Mouse (Mus musculus) adrenal gland (tissue): Measurements from ENCODE around the gene Ankrd65.

Experiments used
- intact Hi-C: fragments of 180-260 bp; cut with DNase I; formaldehyde crosslinking; loops from one replicate; pipeline ENCODE4 v1.15.1; 2025

Gene Ankrd65

GRCm38 (mm10) chr4:155811929-155812664, 21.9 kb downstream of the Ankrd65 start, which contains the start of gene Ccnl2:
Gene Ccnl2, plus strand, starts transcription at chr4:155812489.
- intact Hi-C loops, result no loop called here

- intact Hi-C loops, result no loop called here
These were observed 22.5 kb downstream of the Ankrd65 start for GRCm38 (mm10) chr4:155812665-155813181.

- intact Hi-C loops, result no loop called here
These were observed 27.3 kb downstream of the Ankrd65 start for GRCm38 (mm10) chr4:155817533-155817932.

- intact Hi-C loops, result no loop called here
These were observed 30.8 kb downstream of the Ankrd65 start for GRCm38 (mm10) chr4:155821025-155821424.

GRCm38 (mm10) chr4:155823443-155823842, 33.2 kb downstream of the Ankrd65 start:
- intact Hi-C loops, result no loop called here

- intact Hi-C loops, result no loop called here
These were observed 39.6 kb downstream of the Ankrd65 start for GRCm38 (mm10) chr4:155829866-155830265.

GRCm38 (mm10) chr4:155830596-155830995, 40.4 kb downstream of the Ankrd65 start:
- intact Hi-C loops, result no loop called here

GRCm38 (mm10) chr4:155831205-155831766, 41.0 kb downstream of the Ankrd65 start, which contains the start of gene Aurkaip1:
Gene Aurkaip1, plus strand, starts transcription at chr4:155831272.
- intact Hi-C loops, result no loop called here

GRCm38 (mm10) chr4:155831831-155832230, 41.6 kb downstream of the Ankrd65 start:
- intact Hi-C loops, result no loop called here

- intact Hi-C loops, result no loop called here
These were observed 42.1 kb downstream of the Ankrd65 start for GRCm38 (mm10) chr4:155832321-155832720.

GRCm38 (mm10) chr4:155833234-155833633, 43.0 kb downstream of the Ankrd65 start:
- intact Hi-C loops, result no loop called here

- intact Hi-C loops, result no loop called here
These were observed 43.6 kb downstream of the Ankrd65 start for GRCm38 (mm10) chr4:155833836-155834235.

GRCm38 (mm10) chr4:155837404-155838010, 47.3 kb downstream of the Ankrd65 start:
- intact Hi-C loops, result no loop called here

GRCm38 (mm10) chr4:155838187-155839153, 48.2 kb downstream of the Ankrd65 start:
- intact Hi-C loops, result no loop called here

- intact Hi-C loops, result no loop called here
These were observed 49.3 kb downstream of the Ankrd65 start, which contains the start of gene Mxra8 for GRCm38 (mm10) chr4:155839483-155839910. Gene Mxra8, plus strand, starts transcription at chr4:155839680.

- intact Hi-C loops, result no loop called here
These were observed 50.1 kb downstream of the Ankrd65 start for GRCm38 (mm10) chr4:155840076-155841002.

GRCm38 (mm10) chr4:155841003-155841454, 50.8 kb downstream of the Ankrd65 start:
- intact Hi-C loops, result no loop called here

GRCm38 (mm10) chr4:155841651-155842270, 51.5 kb downstream of the Ankrd65 start:
- intact Hi-C loops, result no loop called here

- intact Hi-C loops, result no loop called here
These were observed 53.0 kb downstream of the Ankrd65 start for GRCm38 (mm10) chr4:155843231-155843630.
